In genomic region chr11:101656356-101656755, GRCm38 (mm10) we compare ENCODE assay signal across 24 mouse cellular contexts. TPM values are rescaled to one million over a fixed set of nuclear protein-coding genes. Genes with fewer than 3 reads are reported as not detected.
"Had no signal": no experiment of that assay in that cellular context is flagged by ENCODE, and none has a peak within 500 bp of the region (broad histone marks: within the 10 kb centered on the region; RNA-seq: fewer than 3 reads in every experiment).

No protein-coding gene starts in this region.

- H3K9ac ChIP-seq: neural tube, embryonic 15.5 days; stomach, embryonic 15.5 days had no signal

- H3K4me1 ChIP-seq: neural tube, embryonic 15.5 days had no signal

- H3K9me3 ChIP-seq: neural tube, embryonic 13.5 days; neural tube, embryonic 15.5 days; stomach, embryonic 15.5 days had no signal

- H3K4me2 ChIP-seq: neural tube, embryonic 13.5 days; neural tube, embryonic 15.5 days; stomach, embryonic 15.5 days had no signal

- DNase-seq: retina, postnatal 1 day; right cerebral cortex, adult 18-20 months; right cerebral cortex, postnatal 14 days; right cerebral cortex, postnatal 25 days; right cerebral cortex, postnatal 4 days; spleen, adult 18-20 months; thymus, adult 18-20 months; thymus, adult 2 months; thymus, postnatal 14 days; thymus, postnatal 25 days; thymus, postnatal 36 days; thymus, postnatal 4 days had no signal

- H3K27me3 ChIP-seq: neural tube, embryonic 13.5 days; neural tube, embryonic 15.5 days; stomach, embryonic 15.5 days had no signal

- H3K36me3 ChIP-seq: neural tube, embryonic 13.5 days; neural tube, embryonic 15.5 days; stomach, embryonic 15.5 days had no signal

- H3K4me3 ChIP-seq: neural tube, embryonic 13.5 days; neural tube, embryonic 15.5 days; stomach, embryonic 15.5 days had no signal

- H3K27ac ChIP-seq: stomach, postnatal 0 days had no signal

RNA-seq across cellular contexts. Expression of gene Gm11634, which starts 57.3 kb away (rescaled TPM):
- total RNA-seq: neutrophil, adult 5-6 weeks had no signal
- polyA plus RNA-seq: neural tube, embryonic 13.5 days; neural tube, embryonic 14.5 days; neural tube, embryonic 15.5 days; small intestine, adult 2 months; spleen, adult 2 months; stomach, embryonic 14.5 days; stomach, embryonic 15.5 days; stomach, embryonic 16.5 days; thymus, adult 2 months; thymus, postnatal 0 days; urinary bladder, adult 2 months had no signal
